Mouse (Mus musculus) testis, adult 2 months (tissue): Measurements from ENCODE around the gene Kctd14. TPM values are rescaled to one million over a fixed set of nuclear protein-coding genes. Genes with fewer than 3 reads are reported as not detected.

ENCODE experiments used
- H3K27ac ChIP-seq: fragments of 200-500 bp; 2 replicates; pipeline ENCODE4 v1.5.1; 2012; ENCODE audit warnings: low read depth, low read length; ENCODE audit not compliant: control insufficient read depth, insufficient read depth
- H3K27me3 ChIP-seq: fragments of 200-500 bp; 2 replicates; pipeline ENCODE4 v1.6.1; 2012; ENCODE audit warnings: mild to moderate bottlenecking, low read length, moderate library complexity; ENCODE audit not compliant: control insufficient read depth, insufficient read depth
- H3K36me3 ChIP-seq: fragments of 200-500 bp; 2 replicates; pipeline ENCODE4 v1.6.1; 2012; ENCODE audit warnings: mild to moderate bottlenecking, low read length; ENCODE audit not compliant: control insufficient read depth, insufficient read depth
- H3K4me1 ChIP-seq: fragments of 200-500 bp; 2 replicates; pipeline ENCODE4 v1.6.1; 2012; ENCODE audit warnings: low read length; ENCODE audit not compliant: control insufficient read depth, insufficient read depth
- H3K4me3 ChIP-seq: fragments of 200-500 bp; 2 replicates; pipeline ENCODE4 v1.5.1; 2012; ENCODE audit warnings: low read depth, mild to moderate bottlenecking, low read length, moderate library complexity, mixed read lengths; ENCODE audit not compliant: control insufficient read depth
- CTCF ChIP-seq: fragments of 200-500 bp; IDR thresholded peaks from 2 replicates; pipeline ENCODE4 v1.5.1; 2012; ENCODE audit warnings: low read depth, mild to moderate bottlenecking, inconsistent platforms, low read length, moderate library complexity; ENCODE audit not compliant: control insufficient read depth, insufficient read depth, insufficient replicate concordance
- POLR2A ChIP-seq: fragments of 200-500 bp; IDR thresholded peaks from 2 replicates; pipeline ENCODE4 v1.6.1; 2012; ENCODE audit warnings: low read depth, mild to moderate bottlenecking, inconsistent platforms, low read length, moderate library complexity; ENCODE audit not compliant: control insufficient read depth
- polyA plus RNA-seq: library from polyadenylated mRNA; depleted of rRNA; stranded (reverse); fragments of >200 nt; gene quantifications from 2 replicates; pipeline ENCODE4 v1.2.3, GENCODE M21; 2012; rRNA removed

Kctd14 gene
- polyA plus RNA-seq, 1 experiment: 12.2 TPM

DNA sequence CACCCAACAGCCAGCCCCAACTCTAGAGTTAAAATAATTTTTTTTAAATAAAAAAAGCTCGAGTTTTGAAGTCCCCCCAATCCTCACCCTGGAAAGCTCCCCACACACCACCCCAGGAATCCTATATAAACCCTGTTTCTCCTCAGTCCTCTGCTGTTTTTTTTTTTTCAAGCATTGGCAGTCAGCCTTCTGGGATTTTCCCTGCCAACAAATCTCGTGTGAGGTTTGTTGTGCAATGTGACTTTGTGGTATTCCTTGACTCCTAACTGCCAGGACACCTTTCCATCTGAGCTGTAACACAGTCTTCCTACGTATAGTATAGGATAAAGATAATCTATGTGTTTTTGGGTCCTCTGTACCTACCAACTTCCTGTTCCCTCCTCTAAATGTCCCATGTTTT, 28.2 kb downstream of the Kctd14 start:
- Histone ChIP-seq H3K4me3 (no peak overlapping the region), H3K27me3 (no peaks in the 10 kb centered on the region), H3K4me1 (peaks cover 3% of the 10 kb centered on the region), H3K36me3 (no peaks in the 10 kb centered on the region), H3K27ac (no peak overlapping the region)
- no peak for TF ChIP-seq POLR2A
- TF ChIP-seq CTCF: no peak

DNA sequence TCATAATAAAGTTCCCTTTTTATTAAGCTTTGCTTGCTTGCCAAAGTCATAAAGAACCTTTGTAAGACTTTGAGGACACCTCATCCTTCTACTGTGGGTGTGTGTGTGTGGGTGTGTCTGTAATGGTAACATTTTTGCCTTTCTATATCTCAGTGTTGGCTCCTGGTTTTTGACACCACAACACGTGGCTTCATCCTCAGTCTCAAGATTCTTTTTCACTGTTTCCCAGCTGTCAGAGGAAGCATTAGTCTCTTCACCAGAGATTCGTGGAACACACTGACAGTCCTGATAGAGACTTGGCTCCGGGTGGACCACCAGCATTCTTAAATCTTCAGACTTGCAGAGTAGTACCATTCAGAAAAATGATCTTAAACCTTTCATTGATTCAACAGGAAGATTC, 29.2 kb downstream of the Kctd14 start:
- no peak overlapping the region for H3K27ac ChIP-seq
- no peaks in the 10 kb centered on the region for H3K36me3 ChIP-seq
- peaks cover 3% of the 10 kb centered on the region for H3K4me1 ChIP-seq
- H3K4me3 ChIP-seq: no peak overlapping the region; the same call in 1 of the 2 replicates
- TF ChIP-seq POLR2A: no peak
- TF ChIP-seq CTCF: no peak
- no peaks in the 10 kb centered on the region for H3K27me3 ChIP-seq

DNA sequence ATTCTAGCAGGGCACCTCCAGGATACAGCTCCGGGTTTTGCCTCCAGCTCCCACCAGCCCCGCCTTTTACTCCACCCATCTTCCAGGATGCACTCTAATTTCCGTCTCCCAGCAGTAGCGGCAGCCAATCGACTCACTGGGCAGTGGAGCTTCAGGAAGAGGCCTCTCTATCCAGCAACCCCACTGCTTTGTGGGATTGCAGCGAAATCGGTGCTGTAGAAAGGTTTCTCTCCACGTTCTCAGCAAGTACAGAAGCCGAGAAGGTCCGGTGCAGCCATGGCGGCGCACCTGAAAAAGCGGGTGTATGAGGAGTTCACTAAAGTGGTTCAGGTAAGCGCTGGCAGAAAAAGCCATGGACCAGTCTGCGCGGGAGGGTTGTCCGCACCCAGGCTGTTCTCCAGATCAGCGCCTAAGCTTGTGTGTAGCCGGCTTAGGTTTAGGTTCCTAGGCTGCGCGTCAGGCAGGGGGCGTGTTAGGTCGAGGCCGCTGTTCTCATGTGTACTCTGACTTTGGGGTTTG, 29.8 kb downstream of the Kctd14 start, which contains the start of gene Ints4:
Ints4 (plus strand) TSS at position 136 of the 519 bp plus-strand sequence.
- Histone ChIP-seq H3K4me3 (peak within 1 kb of the TSS; percentile 96), H3K4me1 (peaks cover 3% of the 10 kb centered on the region), H3K27ac (peak within 1 kb of the TSS; percentile 81)

DNA sequence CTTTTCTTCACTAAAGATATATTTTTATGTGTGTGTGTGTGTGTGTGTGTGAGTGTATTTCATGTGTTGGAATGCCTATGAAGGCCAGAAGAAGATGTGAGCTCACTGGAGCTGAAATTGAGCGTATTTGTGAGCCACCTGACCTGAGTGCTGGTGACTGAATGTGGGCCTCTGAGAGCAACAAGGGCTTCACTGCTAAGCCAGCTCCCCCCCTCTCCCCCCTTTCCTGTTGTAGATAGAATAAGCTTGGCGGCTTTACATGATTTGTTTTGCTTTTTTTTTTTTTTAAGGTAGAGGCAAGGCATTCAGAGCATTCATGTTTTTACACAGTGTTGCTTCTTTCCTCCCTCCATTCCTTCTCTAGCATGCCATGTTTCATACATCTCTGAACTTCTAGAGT, 32.3 kb downstream of the Kctd14 start:
- Histone ChIP-seq H3K27me3 (no peaks in the 10 kb centered on the region), H3K4me1 (peaks cover 3% of the 10 kb centered on the region), H3K27ac (no peak overlapping the region), H3K36me3 (peaks cover 4% of the 10 kb centered on the region; the same call in 1 of the 2 replicates), H3K4me3 (no peak overlapping the region)
- TF ChIP-seq CTCF (no peak), POLR2A (no peak)

More for the DNA sequence above, 29.8 kb downstream of the Kctd14 start, which contains the start of gene Ints4:
- TF ChIP-seq POLR2A (peak; percentile 71), CTCF (0 out of 2 replicates have a peak, but pooled peaks have one; percentile 2)
- Histone ChIP-seq H3K27me3 (no peaks in the 10 kb centered on the region), H3K36me3 (peaks cover 1% of the 10 kb centered on the region; the same call in 1 of the 2 replicates)

DNA sequence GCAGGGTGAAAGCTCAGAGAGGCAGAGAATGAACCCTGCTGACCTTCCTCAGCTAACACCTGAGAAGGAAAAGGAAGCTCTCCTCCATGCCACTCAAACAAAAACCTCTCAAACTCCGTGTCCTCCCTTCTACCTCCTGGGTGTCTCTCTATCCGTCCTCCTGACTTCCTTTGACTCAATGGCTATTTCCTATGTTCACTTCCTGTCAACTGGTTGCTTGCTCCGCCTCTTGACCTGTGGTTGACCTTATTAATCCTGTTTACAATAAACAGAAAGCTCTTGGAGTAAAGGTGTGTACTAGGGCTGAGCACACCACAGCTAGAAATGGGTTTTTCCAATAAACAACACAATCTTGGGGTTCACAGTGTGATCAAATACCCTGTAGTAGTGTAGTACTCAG, 40.0 kb downstream of the Kctd14 start:
- no peak for TF ChIP-seq CTCF
- TF ChIP-seq POLR2A: no peak
- peaks cover 2% of the 10 kb centered on the region; the same call in 1 of the 2 replicates for H3K36me3 ChIP-seq
- no peaks in the 10 kb centered on the region for H3K4me1 ChIP-seq
- no peak overlapping the region for H3K27ac ChIP-seq
- no peak overlapping the region for H3K4me3 ChIP-seq
- no peaks in the 10 kb centered on the region for H3K27me3 ChIP-seq

DNA sequence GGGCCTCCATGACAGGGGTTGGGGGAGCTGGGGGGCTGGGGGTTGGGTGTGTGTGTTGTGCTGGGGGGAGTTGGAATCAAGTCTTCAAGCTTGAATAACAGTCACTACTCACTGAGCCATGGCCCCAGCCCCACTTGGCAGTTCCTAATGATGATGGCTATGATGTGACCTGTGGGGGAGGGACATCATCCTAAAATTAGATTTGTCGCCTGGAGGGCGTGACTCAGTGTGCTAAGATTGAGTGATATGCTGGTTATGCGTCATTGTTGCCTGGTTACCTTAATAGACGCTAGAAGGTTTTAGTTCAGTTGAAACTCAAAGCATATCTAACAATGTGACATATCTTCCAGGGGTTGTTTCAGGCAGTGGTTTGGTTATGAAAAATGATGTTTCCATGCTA, 41.3 kb downstream of the Kctd14 start:
- Histone ChIP-seq H3K36me3 (no peaks in the 10 kb centered on the region; the same call in 1 of the 2 replicates), H3K4me3 (no peak overlapping the region), H3K4me1 (no peaks in the 10 kb centered on the region), H3K27ac (no peak overlapping the region), H3K27me3 (no peaks in the 10 kb centered on the region)
- TF ChIP-seq CTCF: no peak
- TF ChIP-seq POLR2A: no peak

DNA sequence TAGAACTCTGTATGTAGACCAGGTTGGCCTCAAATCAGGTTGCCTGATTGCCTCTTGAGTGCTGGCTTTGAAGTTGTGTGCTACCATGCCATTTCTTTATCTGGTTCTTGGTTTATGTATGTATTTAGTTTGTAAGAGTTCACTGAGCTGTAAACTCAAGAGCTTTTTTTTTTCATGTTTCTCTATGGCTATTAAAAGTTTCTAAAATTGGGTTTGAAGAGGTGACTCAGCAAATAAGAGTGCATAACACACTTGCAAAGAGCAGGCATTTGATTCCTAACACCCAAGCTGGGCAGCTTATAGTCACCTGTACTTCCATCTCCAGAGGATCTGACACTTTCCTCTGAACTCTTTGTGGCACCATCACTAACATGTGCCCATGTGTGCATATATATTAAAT, 43.9 kb downstream of the Kctd14 start:
- Histone ChIP-seq H3K4me1 (no peaks in the 10 kb centered on the region), H3K27ac (no peak overlapping the region), H3K36me3 (no peaks in the 10 kb centered on the region), H3K27me3 (no peaks in the 10 kb centered on the region), H3K4me3 (no peak overlapping the region)
- TF ChIP-seq POLR2A: no peak
- no peak for TF ChIP-seq CTCF

DNA sequence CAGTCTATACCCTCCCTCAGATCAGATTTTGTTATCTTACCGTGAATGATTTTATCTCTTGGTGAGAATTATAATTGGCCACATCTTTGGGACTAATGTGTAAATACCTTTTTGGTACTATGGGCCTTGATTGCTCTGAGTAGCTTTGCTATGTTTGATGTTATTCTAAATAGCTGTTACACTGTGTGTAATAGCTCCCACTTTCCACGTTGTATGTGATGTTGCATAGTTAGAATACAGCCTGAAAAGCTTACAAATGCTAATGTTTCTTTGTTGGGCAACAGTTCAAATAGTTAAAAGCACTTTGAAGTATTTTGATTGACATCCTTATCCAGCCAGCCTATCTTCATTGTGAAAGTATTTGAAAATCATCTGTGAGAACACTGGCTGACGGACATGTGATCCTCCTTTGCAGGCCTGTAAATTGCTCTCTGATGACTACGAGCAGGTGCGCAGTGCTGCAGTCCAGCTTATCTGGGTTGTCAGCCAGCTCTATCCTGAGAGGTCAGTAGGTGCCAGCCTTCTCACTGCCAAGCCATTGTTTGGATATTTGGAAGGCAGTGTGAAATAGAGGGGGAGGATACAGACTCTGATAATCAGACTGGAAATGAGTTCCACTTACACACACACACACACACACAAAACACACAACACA, 49.6 kb downstream of the Kctd14 start:
- no peaks in the 10 kb centered on the region for H3K27me3 ChIP-seq
- no peaks in the 10 kb centered on the region for H3K4me1 ChIP-seq
- no peak overlapping the region for H3K27ac ChIP-seq
- H3K36me3 ChIP-seq: no peaks in the 10 kb centered on the region; the same call in 1 of the 2 replicates
- TF ChIP-seq POLR2A: no peak
- no peak for TF ChIP-seq CTCF
- H3K4me3 ChIP-seq: no peak overlapping the region

Other genes starting within 250 kb of the Kctd14 start
- gene Usp35, start 119.3 kb upstream of the Kctd14 start, polyA plus RNA-seq: 2.9 and 3.6 TPM in 2 replicates
- 1.2 and 1.3 TPM in 2 replicates for gene Kctd21, start 119.0 kb upstream of the Kctd14 start, polyA plus RNA-seq
- 39.4 and 50.3 TPM in 2 replicates for gene Alg8, start 79.7 kb upstream of the Kctd14 start, polyA plus RNA-seq
- 46.2 and 81.2 TPM in 2 replicates for gene Ndufc2, start 51.3 kb upstream of the Kctd14 start, polyA plus RNA-seq
- gene Thrsp, start 33.6 kb upstream of the Kctd14 start, polyA plus RNA-seq: 3.6 and 4.1 TPM in 2 replicates
- gene Ints4, start 29.6 kb downstream of the Kctd14 start, polyA plus RNA-seq: 69.6 and 78.9 TPM in 2 replicates
- 33.5 and 35.3 TPM in 2 replicates for gene Aamdc, start 128.2 kb downstream of the Kctd14 start, polyA plus RNA-seq
- 4.4 and 4.9 TPM in 2 replicates for gene Rsf1, start 128.6 kb downstream of the Kctd14 start, polyA plus RNA-seq
- 23.8 and 28.2 TPM in 2 replicates for gene Clns1a, start 245.3 kb downstream of the Kctd14 start, polyA plus RNA-seq